ENCODE assay signal across 8 mouse cellular contexts in the genomic region with DNA sequence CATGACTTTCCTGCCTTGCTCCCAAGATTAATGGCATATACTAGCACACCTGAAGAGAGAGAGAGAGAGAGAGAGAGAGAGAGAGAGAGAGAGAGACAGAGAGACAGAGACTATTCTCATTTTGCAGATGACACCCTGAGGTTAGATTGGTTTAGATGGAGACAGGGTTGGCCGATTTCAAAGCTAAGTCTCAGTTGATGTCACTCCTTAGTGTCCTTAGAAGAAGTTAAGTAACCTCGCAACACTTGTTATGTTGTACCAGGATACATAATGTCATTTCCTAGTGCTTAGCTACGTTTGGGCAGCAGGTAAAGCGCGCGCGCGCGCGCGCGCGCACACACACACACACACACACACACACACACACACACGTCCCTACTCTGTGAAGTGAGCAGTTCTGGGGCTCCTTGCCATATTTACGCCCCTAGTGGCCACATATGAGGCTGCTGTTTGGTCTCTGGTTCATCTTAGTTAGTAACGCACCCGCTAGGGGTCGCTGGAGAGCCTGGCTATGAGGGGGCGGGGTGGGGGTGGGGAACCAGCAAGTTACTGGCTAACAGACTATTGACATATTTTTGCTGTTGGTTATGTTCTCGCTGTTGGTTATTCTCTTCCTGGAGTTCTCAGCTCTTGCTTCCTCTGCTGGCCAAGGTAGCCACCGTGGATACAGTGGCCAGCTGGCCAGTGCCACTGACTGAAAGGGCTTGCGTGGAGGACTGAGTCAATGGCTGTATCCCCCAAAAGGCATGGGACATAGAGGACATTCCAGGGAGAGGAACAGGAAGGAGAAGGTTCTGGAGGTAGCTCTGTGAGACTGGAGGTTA. TPM values are rescaled to one million over a fixed set of nuclear protein-coding genes. Genes with fewer than 3 reads are reported as not detected.
DNase-seq lines count a peak whose midpoint lies in the region; ATAC-seq and TF ChIP-seq lines count a peak whose summit lies in the region.

No protein-coding gene starts in this region.

- no peak overlapping the region for H3K4me3 ChIP-seq in E14TG2a.4 (replicated peaks; ENCODE audit: low read length)
- no peak overlapping the region for H3K4me3 ChIP-seq in forebrain, embryonic 11.5 days (ENCODE audit: low read depth, low read length)
- no peak overlapping the region for H3K4me3 ChIP-seq in heart, embryonic 16.5 days (ENCODE audit: low read length)
- H3K4me3 ChIP-seq in liver, embryonic 14.5 days (ENCODE audit: insufficient read depth in 1 of 2, low read depth in 2 of 2, low read length in 2 of 2), result no peak overlapping the region
- H3K4me3 ChIP-seq in neural tube, embryonic 11.5 days (ENCODE audit: low read depth, low read length), result no peak overlapping the region
- no peak overlapping the region for H3K4me3 ChIP-seq in stomach, embryonic 16.5 days (replicated peaks; ENCODE audit: low read length)

- peak; percentile 90 for ATAC-seq in forebrain, embryonic 11.5 days (replicated peaks; ENCODE audit: low FRiP score)
- peak; percentile 76 for ATAC-seq in heart, embryonic 16.5 days (replicated peaks; ENCODE audit: extremely low read depth, insufficient read depth, low FRiP score)
- ATAC-seq in liver, embryonic 14.5 days (ENCODE audit: insufficient read depth), result peak; percentile 85
- ATAC-seq in neural tube, embryonic 11.5 days (ENCODE audit: insufficient read depth, low FRiP score, low TSS enrichment), result peak; percentile 81
- peak; percentile 80; the same call in 1 of the 2 replicates for ATAC-seq in stomach, embryonic 16.5 days (ENCODE audit: insufficient read depth, low FRiP score)

- H3K27me3 ChIP-seq in E14TG2a.4 (ENCODE audit: insufficient read depth, low read length), result peaks cover 9% of the 10 kb centered on the region
- no peaks in the 10 kb centered on the region for H3K27me3 ChIP-seq in forebrain, embryonic 11.5 days (ENCODE audit: control insufficient read depth, insufficient read depth, low read length)
- no peaks in the 10 kb centered on the region for H3K27me3 ChIP-seq in heart, embryonic 16.5 days (ENCODE audit: control insufficient read depth, insufficient read depth, low read length)
- H3K27me3 ChIP-seq in liver, embryonic 14.5 days (ENCODE audit: control insufficient read depth, insufficient read depth, low read length), result no peaks in the 10 kb centered on the region
- no peaks in the 10 kb centered on the region for H3K27me3 ChIP-seq in neural tube, embryonic 11.5 days (ENCODE audit: control insufficient read depth, insufficient read depth, low read length)
- no peaks in the 10 kb centered on the region for H3K27me3 ChIP-seq in stomach, embryonic 16.5 days (ENCODE audit: control insufficient read depth, insufficient read depth, low read length)

- TF ChIP-seq CTCF in E14TG2a.4 (conservative IDR thresholded peaks at IDR 0.05; ENCODE audit: low read length), result peak; percentile 66
- TF ChIP-seq CTCF in liver, embryonic 14.5 days (IDR thresholded peaks at IDR 0.05; ENCODE audit: low read depth), result peak; percentile 92

- peak; percentile 88 for DNase-seq in c-Kit-positive CD71-positive TER-119-negative erythroid progenitor cells, embryonic 14.5 days (ENCODE audit: low read depth)
- peak; percentile 91 for DNase-seq in forebrain, embryonic 11.5 days (ENCODE audit: low spot score)
- peak; percentile 91 to 96 for DNase-seq in kidney, postnatal 25 days
- peak; percentile 74 to 77 (median 76) for DNase-seq in liver, embryonic 14.5 days (ENCODE audit: low read depth in 3 of 3, low spot score in 3 of 3)
- DNase-seq in neural tube, embryonic 11.5 days (ENCODE audit: low spot score), result peak; percentile 85

- no peak overlapping the region for H3K9ac ChIP-seq in forebrain, embryonic 11.5 days (ENCODE audit: low read length)
- no peak overlapping the region for H3K9ac ChIP-seq in heart, embryonic 16.5 days (ENCODE audit: low read length)
- no peak overlapping the region for H3K9ac ChIP-seq in liver, embryonic 14.5 days (replicated peaks)
- no peak overlapping the region for H3K9ac ChIP-seq in neural tube, embryonic 11.5 days (ENCODE audit: low read length)
- no peak overlapping the region for H3K9ac ChIP-seq in stomach, embryonic 16.5 days (ENCODE audit: low read length)

- no peaks in the 10 kb centered on the region for H3K36me3 ChIP-seq in E14TG2a.4 (ENCODE audit: insufficient read depth, low read length)
- no peaks in the 10 kb centered on the region for H3K36me3 ChIP-seq in forebrain, embryonic 11.5 days (ENCODE audit: control insufficient read depth, insufficient read depth, low read length)
- no peaks in the 10 kb centered on the region for H3K36me3 ChIP-seq in heart, embryonic 16.5 days (ENCODE audit: control insufficient read depth, insufficient read depth)
- no peaks in the 10 kb centered on the region for H3K36me3 ChIP-seq in liver, embryonic 14.5 days (replicated peaks; ENCODE audit: control insufficient read depth, insufficient read depth, low read depth)
- no peaks in the 10 kb centered on the region for H3K36me3 ChIP-seq in neural tube, embryonic 11.5 days (ENCODE audit: control insufficient read depth, insufficient read depth, low read length)
- H3K36me3 ChIP-seq in stomach, embryonic 16.5 days (ENCODE audit: control insufficient read depth, insufficient read depth, low read length), result no peaks in the 10 kb centered on the region

- 18% methylated on average over 22 of the region's 22 CpGs for WGBS in forebrain, embryonic 11.5 days
- WGBS in heart, embryonic 16.5 days, result 19% methylated on average over 22 of the region's 22 CpGs
- 15% methylated on average over 22 of the region's 22 CpGs for WGBS in liver, embryonic 14.5 days (ENCODE audit: insufficient replicate concordance)
- WGBS in neural tube, embryonic 11.5 days, result 18% methylated on average over 22 of the region's 22 CpGs
- 20% methylated on average over 21 of the region's 22 CpGs for WGBS in stomach, embryonic 16.5 days

- peaks cover 4% of the 10 kb centered on the region; the same call in 1 of the 2 replicates for H3K9me3 ChIP-seq in E14TG2a.4 (ENCODE audit: low read length)
- H3K9me3 ChIP-seq in forebrain, embryonic 11.5 days (ENCODE audit: control insufficient read depth, low read length), result no peaks in the 10 kb centered on the region
- no peaks in the 10 kb centered on the region for H3K9me3 ChIP-seq in heart, embryonic 16.5 days (replicated peaks; ENCODE audit: control insufficient read depth, low read length)
- H3K9me3 ChIP-seq in liver, embryonic 14.5 days (ENCODE audit: control insufficient read depth, low read length), result no peaks in the 10 kb centered on the region
- no peaks in the 10 kb centered on the region for H3K9me3 ChIP-seq in neural tube, embryonic 11.5 days (ENCODE audit: control insufficient read depth, low read length)
- no peaks in the 10 kb centered on the region for H3K9me3 ChIP-seq in stomach, embryonic 16.5 days (replicated peaks; ENCODE audit: control insufficient read depth, low read length)

- H3K27ac ChIP-seq in forebrain, embryonic 11.5 days (ENCODE audit: low read depth, low read length), result no peak overlapping the region
- H3K27ac ChIP-seq in heart, embryonic 16.5 days (ENCODE audit: low read length), result no peak overlapping the region
- H3K27ac ChIP-seq in liver, embryonic 14.5 days, result no peak overlapping the region
- no peak overlapping the region for H3K27ac ChIP-seq in neural tube, embryonic 11.5 days (ENCODE audit: low read depth, low read length)
- H3K27ac ChIP-seq in stomach, embryonic 16.5 days (ENCODE audit: low read length), result no peak overlapping the region

- no peaks in the 10 kb centered on the region for H3K4me1 ChIP-seq in E14TG2a.4 (replicated peaks; ENCODE audit: low read depth, low read length)
- no peaks in the 10 kb centered on the region for H3K4me1 ChIP-seq in forebrain, embryonic 11.5 days (replicated peaks; ENCODE audit: control insufficient read depth, insufficient read depth, low read length)
- H3K4me1 ChIP-seq in heart, embryonic 16.5 days (ENCODE audit: control insufficient read depth, insufficient read depth, low read length), result peaks cover 4% of the 10 kb centered on the region
- H3K4me1 ChIP-seq in liver, embryonic 14.5 days (replicated peaks; ENCODE audit: control insufficient read depth in 2 of 2, insufficient read depth in 2 of 2, low read length in 1 of 2), result peaks cover 0 to 5% of the 10 kb centered on the region in 2 experiments; a peak in 2 of 4 replicates
- no peaks in the 10 kb centered on the region for H3K4me1 ChIP-seq in neural tube, embryonic 11.5 days (ENCODE audit: control insufficient read depth, insufficient read depth, low read length)
- H3K4me1 ChIP-seq in stomach, embryonic 16.5 days (ENCODE audit: control insufficient read depth, insufficient read depth, low read length), result no peaks in the 10 kb centered on the region; the same call in 1 of the 2 replicates

- no peak for TF ChIP-seq EP300 in liver, embryonic 14.5 days (IDR thresholded peaks at IDR 0.05; ENCODE audit: low read depth)

- H3K4me2 ChIP-seq in forebrain, embryonic 11.5 days (ENCODE audit: low read depth, low read length, severe bottlenecking), result no peak overlapping the region
- peak overlapping the region; percentile 45 for H3K4me2 ChIP-seq in heart, embryonic 16.5 days (ENCODE audit: low read depth, low read length)
- H3K4me2 ChIP-seq in liver, embryonic 14.5 days (ENCODE audit: low read depth), result peak overlapping the region; percentile 36
- no peak overlapping the region for H3K4me2 ChIP-seq in neural tube, embryonic 11.5 days (ENCODE audit: low read depth)
- peak overlapping the region; percentile 31; the same call in 1 of the 2 replicates for H3K4me2 ChIP-seq in stomach, embryonic 16.5 days (ENCODE audit: low read depth, low read length)

RNA-seq across cellular contexts. Expression of a gene that starts 26.4 kb away (rescaled TPM):
- polyA plus RNA-seq in forebrain, embryonic 11.5 days (2014; fragmentation: Nextera tagmentation; extraction: Ambion mirVana), result 16.5 and 18.7 TPM in 2 replicates
- 6.2 and 6.7 TPM in 2 replicates for polyA plus RNA-seq in heart, embryonic 16.5 days (2015; fragmentation: Nextera tagmentation; extraction: Ambion mirVana)
- 1.4 and 1.5 TPM in 2 replicates for polyA plus RNA-seq in liver, embryonic 14.5 days (2012; rRNA removed)
- polyA plus RNA-seq in liver, embryonic 14.5 days (2014; fragmentation: Nextera tagmentation; extraction: Ambion mirVana), result 2.4 and 2.6 TPM in 2 replicates
- polyA plus RNA-seq in neural tube, embryonic 11.5 days (2014; fragmentation: Nextera tagmentation; extraction: Ambion mirVana), result 17.8 and 20.0 TPM in 2 replicates
- 13.3 and 14.1 TPM in 2 replicates for polyA plus RNA-seq in stomach, embryonic 16.5 days (2015; fragmentation: Nextera tagmentation; extraction: Ambion mirVana)

RNA-seq across cellular contexts. Expression of a gene that starts 30.4 kb away (rescaled TPM):
- polyA plus RNA-seq in forebrain, embryonic 11.5 days (2014; fragmentation: Nextera tagmentation; extraction: Ambion mirVana), result 0.63 and 0.79 TPM in 2 replicates
- 2.4 and 3.0 TPM in 2 replicates for polyA plus RNA-seq in heart, embryonic 16.5 days (2015; fragmentation: Nextera tagmentation; extraction: Ambion mirVana)
- 2.5 and 5.0 TPM in 2 replicates for polyA plus RNA-seq in liver, embryonic 14.5 days (2012; rRNA removed)
- 5.0 and 11.2 TPM in 2 replicates for polyA plus RNA-seq in liver, embryonic 14.5 days (2014; fragmentation: Nextera tagmentation; extraction: Ambion mirVana)
- 1.2 and 1.4 TPM in 2 replicates for polyA plus RNA-seq in neural tube, embryonic 11.5 days (2014; fragmentation: Nextera tagmentation; extraction: Ambion mirVana)
- 1.5 and 1.6 TPM in 2 replicates for polyA plus RNA-seq in stomach, embryonic 16.5 days (2015; fragmentation: Nextera tagmentation; extraction: Ambion mirVana)

RNA-seq across cellular contexts. Expression of a gene that starts 30.4 kb away (rescaled TPM):
- 132 and 147 TPM in 2 replicates for polyA plus RNA-seq in forebrain, embryonic 11.5 days (2014; fragmentation: Nextera tagmentation; extraction: Ambion mirVana)
- polyA plus RNA-seq in heart, embryonic 16.5 days (2015; fragmentation: Nextera tagmentation; extraction: Ambion mirVana), result 58.4 and 68.8 TPM in 2 replicates
- 12.4 and 23.4 TPM in 2 replicates for polyA plus RNA-seq in liver, embryonic 14.5 days (2012; rRNA removed)
- polyA plus RNA-seq in liver, embryonic 14.5 days (2014; fragmentation: Nextera tagmentation; extraction: Ambion mirVana), result 36.4 and 37.5 TPM in 2 replicates
- polyA plus RNA-seq in neural tube, embryonic 11.5 days (2014; fragmentation: Nextera tagmentation; extraction: Ambion mirVana), result 119 and 125 TPM in 2 replicates
- 86.4 and 89.4 TPM in 2 replicates for polyA plus RNA-seq in stomach, embryonic 16.5 days (2015; fragmentation: Nextera tagmentation; extraction: Ambion mirVana)

RNA-seq across cellular contexts. Expression of a gene that starts 55.1 kb away (rescaled TPM):
- polyA plus RNA-seq in forebrain, embryonic 11.5 days (2014; fragmentation: Nextera tagmentation; extraction: Ambion mirVana), result 0.15 and 0.17 TPM in 2 replicates
- polyA plus RNA-seq in heart, embryonic 16.5 days (2015; fragmentation: Nextera tagmentation; extraction: Ambion mirVana), result 0.11 and 0.13 TPM in 2 replicates
- polyA plus RNA-seq in liver, embryonic 14.5 days (2012; rRNA removed), result not detected in 2 replicates
- polyA plus RNA-seq in liver, embryonic 14.5 days (2014; fragmentation: Nextera tagmentation; extraction: Ambion mirVana), result not detected in 2 replicates
- 0.25 and 0.34 TPM in 2 replicates for polyA plus RNA-seq in neural tube, embryonic 11.5 days (2014; fragmentation: Nextera tagmentation; extraction: Ambion mirVana)
- polyA plus RNA-seq in stomach, embryonic 16.5 days (2015; fragmentation: Nextera tagmentation; extraction: Ambion mirVana), result 0.14 and 0.20 TPM in 2 replicates

RNA-seq across cellular contexts. Expression of a gene that starts 59.4 kb away (rescaled TPM):
- polyA plus RNA-seq in forebrain, embryonic 11.5 days (2014; fragmentation: Nextera tagmentation; extraction: Ambion mirVana), result not detected in 2 replicates
- polyA plus RNA-seq in heart, embryonic 16.5 days (2015; fragmentation: Nextera tagmentation; extraction: Ambion mirVana), result 20.1 and 25.9 TPM in 2 replicates
- polyA plus RNA-seq in liver, embryonic 14.5 days (2012; rRNA removed), result 0.01 and 0.02 TPM in 2 replicates
- polyA plus RNA-seq in liver, embryonic 14.5 days (2014; fragmentation: Nextera tagmentation; extraction: Ambion mirVana), result not detected in 2 replicates
- 0.80 TPM in 1 of 2 replicates, not detected in the other for polyA plus RNA-seq in neural tube, embryonic 11.5 days (2014; fragmentation: Nextera tagmentation; extraction: Ambion mirVana)
- polyA plus RNA-seq in stomach, embryonic 16.5 days (2015; fragmentation: Nextera tagmentation; extraction: Ambion mirVana), result 1.6 and 2.0 TPM in 2 replicates

Comparison
In these comparisons a context has a peak if more than half of its experiments do, and no peak if none do; other contexts are left out.
1. H3K4me2 ChIP-seq: peak in heart, embryonic 16.5 days (single experiment), liver, embryonic 14.5 days (single experiment) and stomach, embryonic 16.5 days (single experiment); none in forebrain, embryonic 11.5 days (single experiment) and neural tube, embryonic 11.5 days (single experiment).
2. Peak in every context shown above with its lines, with median percentiles within 50 percentile points of each other: DNase-seq and ATAC-seq.